Mouse (Mus musculus): ENCODE measurements at regions not wholly inside any gene's neighbourhood (a gene's known extent, or its start where the extent isn't known, plus 50 kb on each side); places are given as distances from the start of the nearest gene placed in this dataset.

- dilution Hi-C loops (cut with MboI; ENCODE audit: extremely low pct_ligation_motif_present, extremely low pct_unique_long_range_greater_than_20kb, low sequenced_read_pairs), result no loop called here
Observed at GRCm38 (mm10) chr3:21256129-21256760, 820.2 kb upstream of the Tbl1xr1 start.

GRCm38 (mm10) chr3:21263317-21263716 lies 813.1 kb upstream of the Tbl1xr1 start:
- H3K27me3 ChIP-seq (replicated peaks), result no peaks in the 10 kb centered on the region
- no peaks in the 10 kb centered on the region for H3K4me1 ChIP-seq (ENCODE audit: control insufficient read depth in 1 of 2, insufficient read depth in 2 of 2)
- no peak overlapping the region for H3K9ac ChIP-seq (ENCODE audit: insufficient read depth, low read depth)
- H3K79me2 ChIP-seq (replicated peaks; ENCODE audit: control insufficient read depth, extremely low read depth, insufficient read depth, poor library complexity, severe bottlenecking), result no peaks in the 10 kb centered on the region
- no peak overlapping the region for H3K4me2 ChIP-seq (ENCODE audit: insufficient read depth, low read depth, poor library complexity, severe bottlenecking)
- in situ Hi-C loops (cut with MboI; ENCODE audit: low pct_ligation_motif_present, low pct_unique_long_range_greater_than_20kb, low sequenced_read_pairs) (no loop called here), dilution Hi-C loops (cut with MboI; ENCODE audit: extremely low pct_ligation_motif_present, extremely low pct_unique_long_range_greater_than_20kb, low sequenced_read_pairs) (no loop called here)
- TF ChIP-seq SMC3 (IDR thresholded peaks at IDR 0.05; ENCODE audit: low read depth, low read length), result no peak
- TF ChIP-seq BHLHE40 (IDR thresholded peaks at IDR 0.05; ENCODE audit: low read depth, low read length), result no peak
- TF ChIP-seq E2F4 (IDR thresholded peaks at IDR 0.05; ENCODE audit: insufficient replicate concordance, low read depth, low read length), result no peak
- no peak for TF ChIP-seq JUN (IDR thresholded peaks at IDR 0.05; ENCODE audit: insufficient read depth, low read depth, low read length)
- peak; percentile 1 for DNase-seq (ENCODE audit: extremely low read depth)
- H3K4me3 ChIP-seq (replicated peaks in 1 of 3; ENCODE audit: low read depth in 2 of 3, low read length in 2 of 3, poor library complexity in 1 of 3), result no peak overlapping the region
- H3K36me3 ChIP-seq (replicated peaks in 1 of 2; ENCODE audit: control insufficient read depth in 1 of 2, insufficient read depth in 1 of 2, low read length in 1 of 2), result no peaks in the 10 kb centered on the region
- no peak overlapping the region for H3K27ac ChIP-seq (ENCODE audit: insufficient read depth, low read depth)
- no peaks in the 10 kb centered on the region for H3K9me3 ChIP-seq (replicated peaks; ENCODE audit: low read length)

More at GRCm38 (mm10) chr3:21256129-21256760, 820.2 kb upstream of the Tbl1xr1 start:
- no peak for DNase-seq (ENCODE audit: extremely low read depth)
- Histone ChIP-seq H3K4me3 (replicated peaks in 1 of 3; ENCODE audit: low read depth in 2 of 3, low read length in 2 of 3, poor library complexity in 1 of 3) (no peak overlapping the region), H3K79me2 (replicated peaks; ENCODE audit: control insufficient read depth, extremely low read depth, insufficient read depth, poor library complexity, severe bottlenecking) (no peaks in the 10 kb centered on the region), H3K4me1 (ENCODE audit: control insufficient read depth in 1 of 2, insufficient read depth in 2 of 2) (no peaks in the 10 kb centered on the region), H3K9me3 (replicated peaks; ENCODE audit: low read length) (no peaks in the 10 kb centered on the region), H3K27ac (ENCODE audit: insufficient read depth, low read depth) (no peak overlapping the region), H3K9ac (ENCODE audit: insufficient read depth, low read depth) (no peak overlapping the region), H3K36me3 (replicated peaks in 1 of 2; ENCODE audit: control insufficient read depth in 1 of 2, insufficient read depth in 1 of 2, low read length in 1 of 2) (no peaks in the 10 kb centered on the region), H3K27me3 (replicated peaks) (no peaks in the 10 kb centered on the region), H3K4me2 (ENCODE audit: insufficient read depth, low read depth, poor library complexity, severe bottlenecking) (no peak overlapping the region)
- TF ChIP-seq EP300 (IDR thresholded peaks at IDR 0.05; ENCODE audit: low read length), result no peak
- TF ChIP-seq TBP (conservative IDR thresholded peaks at IDR 0.05; ENCODE audit: low read depth, low read length), result no peak
- no peak for TF ChIP-seq MYC (IDR thresholded peaks at IDR 0.05; ENCODE audit: low read depth, low read length)
- no peak for TF ChIP-seq MXI1 (IDR thresholded peaks at IDR 0.05; ENCODE audit: low read depth, low read length)
- no peak for TF ChIP-seq POLR2A (IDR thresholded peaks at IDR 0.05; ENCODE audit: low read depth, low read length)
- in situ Hi-C loops (cut with MboI; ENCODE audit: low pct_ligation_motif_present, low pct_unique_long_range_greater_than_20kb, low sequenced_read_pairs), result no loop called here

- TF ChIP-seq HCFC1 (IDR thresholded peaks at IDR 0.05; ENCODE audit: low read depth, low read length) (no peak), POLR2AphosphoS2 (IDR thresholded peaks at IDR 0.05; ENCODE audit: low read depth, low read length) (no peak), ZMIZ1 (IDR thresholded peaks at IDR 0.05; ENCODE audit: low read depth, low read length) (no peak), SMC3 (IDR thresholded peaks at IDR 0.05; ENCODE audit: low read depth, low read length) (no peak), CHD1 (IDR thresholded peaks at IDR 0.05; ENCODE audit: low read depth, low read length) (no peak), ETS1 (conservative IDR thresholded peaks at IDR 0.05; ENCODE audit: low read depth, low read length) (no peak), USF2 (conservative IDR thresholded peaks at IDR 0.05; ENCODE audit: low read depth, low read length) (no peak)
- no peak for DNase-seq (ENCODE audit: extremely low read depth)
- no peaks in the 10 kb centered on the region for H3K79me2 ChIP-seq (replicated peaks; ENCODE audit: control insufficient read depth, extremely low read depth, insufficient read depth, poor library complexity, severe bottlenecking)
- no peaks in the 10 kb centered on the region for H3K4me1 ChIP-seq (ENCODE audit: control insufficient read depth in 1 of 2, insufficient read depth in 2 of 2)
- no peaks in the 10 kb centered on the region for H3K36me3 ChIP-seq (replicated peaks in 1 of 2; ENCODE audit: control insufficient read depth in 1 of 2, insufficient read depth in 1 of 2, low read length in 1 of 2)
- in situ Hi-C loops (cut with MboI; ENCODE audit: low pct_ligation_motif_present, low pct_unique_long_range_greater_than_20kb, low sequenced_read_pairs), result no loop called here
- dilution Hi-C loops (cut with MboI; ENCODE audit: extremely low pct_ligation_motif_present, extremely low pct_unique_long_range_greater_than_20kb, low sequenced_read_pairs), result no loop called here
- no peaks in the 10 kb centered on the region for H3K27me3 ChIP-seq (replicated peaks)
- H3K9ac ChIP-seq (ENCODE audit: insufficient read depth, low read depth), result no peak overlapping the region
- no peak overlapping the region for H3K4me2 ChIP-seq (ENCODE audit: insufficient read depth, low read depth, poor library complexity, severe bottlenecking)
- no peak overlapping the region for H3K4me3 ChIP-seq (replicated peaks in 1 of 3; ENCODE audit: low read depth in 2 of 3, low read length in 2 of 3, poor library complexity in 1 of 3)
- H3K9me3 ChIP-seq (replicated peaks; ENCODE audit: low read length), result no peaks in the 10 kb centered on the region
- H3K27ac ChIP-seq (ENCODE audit: insufficient read depth, low read depth), result no peak overlapping the region
Observed at GRCm38 (mm10) chr3:21265491-21265890, 811.0 kb upstream of the Tbl1xr1 start.

Measured in CH12.LX (cell line).